Comparison of ENCODE assay signal across 21 mouse cellular contexts in the genomic region with DNA sequence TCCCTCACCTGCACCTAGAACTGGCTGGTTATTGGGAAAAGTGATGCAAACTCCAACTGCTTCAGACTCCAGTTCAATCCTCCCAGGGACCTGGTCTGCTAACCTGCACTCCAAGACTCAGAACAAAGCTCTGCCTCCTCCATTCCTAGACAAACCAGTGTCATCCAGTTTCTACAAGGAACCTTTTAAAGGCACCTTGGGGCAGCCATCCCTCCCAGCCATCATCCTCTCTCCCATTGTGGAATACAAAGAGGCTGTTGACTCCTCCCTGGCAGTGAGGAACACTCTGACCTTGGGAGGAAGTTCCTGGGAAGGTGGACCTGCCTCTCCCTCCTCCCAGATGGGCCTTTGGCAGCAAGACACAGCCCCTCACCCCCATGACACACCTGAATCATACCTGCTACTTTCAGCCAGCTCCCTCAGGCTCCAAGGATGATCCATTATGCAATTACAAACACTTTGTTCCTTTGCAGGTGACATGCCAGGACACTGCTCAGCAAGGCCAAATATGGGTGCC. TPM values are rescaled to one million over a fixed set of nuclear protein-coding genes. Genes with fewer than 3 reads are reported as not detected.
"Had no signal": no experiment of that assay in that cellular context is flagged by ENCODE, and none has a peak within 500 bp of the region (broad histone marks: within the 10 kb centered on the region; RNA-seq: fewer than 3 reads in every experiment).

No protein-coding gene starts in this region.

- H3K36me3 ChIP-seq: liver, embryonic 13.5 days; midbrain, embryonic 12.5 days; midbrain, embryonic 15.5 days; neural tube, embryonic 13.5 days had no signal

- H3K4me1 ChIP-seq: liver, embryonic 13.5 days; midbrain, embryonic 12.5 days; midbrain, embryonic 15.5 days had no signal

- H3K9ac ChIP-seq: liver, embryonic 13.5 days; midbrain, embryonic 12.5 days; midbrain, embryonic 15.5 days; neural tube, embryonic 13.5 days had no signal

- H3K27me3 ChIP-seq: midbrain, embryonic 15.5 days; neural tube, embryonic 13.5 days had no signal

- H3K9me3 ChIP-seq: midbrain, embryonic 12.5 days; midbrain, embryonic 15.5 days; neural tube, embryonic 13.5 days had no signal

- DNase-seq: kidney, adult 18-20 months; kidney, adult 9 months; kidney, postnatal 14 days; kidney, postnatal 4 days; layer of hippocampus, adult 9-11 months; liver, embryonic 13.5 days; lung, adult 2 months; lung, postnatal 14 days; lung, postnatal 4 days; retina, postnatal 1 day; right cerebral cortex, postnatal 4 days; thymus, postnatal 25 days had no signal

- H3K27ac ChIP-seq: layer of hippocampus, adult 2 months; liver, embryonic 13.5 days; midbrain, embryonic 12.5 days; midbrain, embryonic 15.5 days; neural tube, embryonic 13.5 days; stomach, postnatal 0 days had no signal

- H3K4me3 ChIP-seq: layer of hippocampus, adult 2 months; liver, embryonic 13.5 days; midbrain, embryonic 12.5 days; midbrain, embryonic 15.5 days; myocyte; neural tube, embryonic 13.5 days had no signal

- ATAC-seq: midbrain, embryonic 15.5 days had no signal

RNA-seq across cellular contexts. Expression of a gene that starts 27.6 kb away (rescaled TPM):
- polyA plus RNA-seq: limb, embryonic 11.5 days; liver, adult 2 months; lung, embryonic 16.5 days; midbrain, embryonic 12.5 days; myocyte; neural tube, embryonic 13.5 days had no signal
